8 mouse cellular contexts compared by ENCODE assay signal in the genomic region with DNA sequence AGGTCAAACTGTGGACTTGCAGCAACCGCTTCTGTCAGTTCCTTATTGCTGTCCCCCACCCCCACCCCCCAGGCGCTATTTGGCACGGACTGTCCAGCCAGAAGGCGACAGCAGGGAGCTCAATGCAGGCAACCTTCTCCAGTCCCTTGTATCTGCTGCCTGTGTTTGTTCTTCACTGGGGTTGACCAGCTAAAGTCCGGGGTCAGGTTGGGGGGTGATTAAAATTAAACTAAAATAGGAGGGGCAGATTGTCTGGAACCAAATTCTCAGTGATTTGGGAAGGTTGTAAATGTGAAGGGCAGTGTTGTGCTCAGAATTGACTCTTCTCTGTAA. TPM values are rescaled to one million over a fixed set of nuclear protein-coding genes. Genes with fewer than 3 reads are reported as not detected.
DNase-seq lines count a peak whose midpoint lies in the region; ATAC-seq lines count a peak whose summit lies in the region.

No protein-coding gene starts in this region.

- H3K9ac ChIP-seq in heart, embryonic 12.5 days: peak overlapping the region; percentile 20; the same call in 1 of the 2 replicates
- H3K9ac ChIP-seq in embryonic facial prominence, embryonic 12.5 days: no peak overlapping the region; the same call in 1 of the 2 replicates
- H3K9ac ChIP-seq in intestine, embryonic 16.5 days (ENCODE audit: low read depth, low read length): no peak overlapping the region
- H3K9ac ChIP-seq in midbrain, embryonic 13.5 days (replicated peaks): peak overlapping the region; percentile 84

- peak overlapping the region; percentile 86 for H3K4me2 ChIP-seq in heart, embryonic 12.5 days
- peak overlapping the region; percentile 94 for H3K4me2 ChIP-seq in embryonic facial prominence, embryonic 12.5 days (replicated peaks)
- peak overlapping the region; percentile 73 for H3K4me2 ChIP-seq in intestine, embryonic 16.5 days (ENCODE audit: low read depth, low read length)
- peak overlapping the region; percentile 63 for H3K4me2 ChIP-seq in midbrain, embryonic 13.5 days (replicated peaks)

- DNase-seq in heart, adult 18-20 months: no peak
- DNase-seq in c-Kit-positive CD71-positive TER-119-positive erythroid progenitor cells, embryonic 14.5 days (ENCODE audit: low spot score): no peak
- DNase-seq in spleen, postnatal 36 days (ENCODE audit: low spot score in 2 of 2): no peak
- no peak for DNase-seq in right cerebral cortex, adult 18-20 months

- no peak for ATAC-seq in heart, embryonic 12.5 days (ENCODE audit: insufficient number of reproducible peaks, low FRiP score)
- ATAC-seq in embryonic facial prominence, embryonic 12.5 days (ENCODE audit: insufficient number of reproducible peaks, insufficient read depth, low FRiP score, low TSS enrichment): no peak
- ATAC-seq in intestine, embryonic 16.5 days: no peak
- ATAC-seq in midbrain, embryonic 13.5 days: no peak

- H3K36me3 ChIP-seq in heart, embryonic 12.5 days: no peaks in the 10 kb centered on the region
- H3K36me3 ChIP-seq in embryonic facial prominence, embryonic 12.5 days: no peaks in the 10 kb centered on the region
- H3K36me3 ChIP-seq in intestine, embryonic 16.5 days (ENCODE audit: control insufficient read depth, insufficient read depth, low read length): no peaks in the 10 kb centered on the region
- no peaks in the 10 kb centered on the region for H3K36me3 ChIP-seq in midbrain, embryonic 13.5 days

- H3K9me3 ChIP-seq in heart, embryonic 12.5 days (replicated peaks): no peaks in the 10 kb centered on the region
- H3K9me3 ChIP-seq in embryonic facial prominence, embryonic 12.5 days: no peaks in the 10 kb centered on the region
- no peaks in the 10 kb centered on the region for H3K9me3 ChIP-seq in intestine, embryonic 16.5 days (ENCODE audit: control insufficient read depth, low read length)
- no peaks in the 10 kb centered on the region for H3K9me3 ChIP-seq in midbrain, embryonic 13.5 days

- H3K4me1 ChIP-seq in heart, embryonic 12.5 days (replicated peaks): peaks cover 9% of the 10 kb centered on the region; the same call in 1 of the 2 replicates
- peaks cover 3% of the 10 kb centered on the region; the same call in 1 of the 2 replicates for H3K4me1 ChIP-seq in embryonic facial prominence, embryonic 12.5 days
- H3K4me1 ChIP-seq in intestine, embryonic 16.5 days (ENCODE audit: control insufficient read depth, insufficient read depth, low read length): peaks cover 7% of the 10 kb centered on the region; the same call in 1 of the 2 replicates
- peaks cover 10% of the 10 kb centered on the region for H3K4me1 ChIP-seq in midbrain, embryonic 13.5 days (replicated peaks)

- WGBS in heart, embryonic 12.5 days: 2% methylated on average over 5 of the region's 5 CpGs
- 3% methylated on average over 5 of the region's 5 CpGs for WGBS in embryonic facial prominence, embryonic 12.5 days
- WGBS in intestine, embryonic 16.5 days: 2% methylated on average over 5 of the region's 5 CpGs
- under 1% methylated on average over 5 of the region's 5 CpGs for whole genome bisulfite sequencing in midbrain, embryonic 13.5 days

- H3K4me3 ChIP-seq in heart, embryonic 12.5 days: peak overlapping the region; percentile 54
- peak overlapping the region; percentile 52 for H3K4me3 ChIP-seq in embryonic facial prominence, embryonic 12.5 days
- peak overlapping the region; percentile 44 for H3K4me3 ChIP-seq in intestine, embryonic 16.5 days (ENCODE audit: low read length)
- peak overlapping the region; percentile 71 for H3K4me3 ChIP-seq in midbrain, embryonic 13.5 days (replicated peaks)

- H3K27me3 ChIP-seq in heart, embryonic 12.5 days (replicated peaks): peaks cover 19% of the 10 kb centered on the region; the same call in 1 of the 2 replicates
- peaks cover 16% of the 10 kb centered on the region for H3K27me3 ChIP-seq in embryonic facial prominence, embryonic 12.5 days
- peaks cover 14% of the 10 kb centered on the region for H3K27me3 ChIP-seq in intestine, embryonic 16.5 days (replicated peaks; ENCODE audit: control insufficient read depth, insufficient read depth, low read length)
- H3K27me3 ChIP-seq in midbrain, embryonic 13.5 days: no peaks in the 10 kb centered on the region

- no peak overlapping the region for H3K27ac ChIP-seq in heart, embryonic 12.5 days (ENCODE audit: poor library complexity, severe bottlenecking)
- no peak overlapping the region for H3K27ac ChIP-seq in embryonic facial prominence, embryonic 12.5 days
- no peak overlapping the region for H3K27ac ChIP-seq in intestine, embryonic 16.5 days (ENCODE audit: low read length)
- peak overlapping the region; percentile 88 for H3K27ac ChIP-seq in midbrain, embryonic 13.5 days

RNA-seq across cellular contexts. Expression of a gene that starts 0.2 kb away (rescaled TPM):
- 0.03 and 0.06 TPM in 2 replicates for polyA plus RNA-seq in heart, embryonic 12.5 days (2016; fragmentation: Nextera tagmentation; extraction: Ambion mirVana)
- under 1 TPM in 1 of 2 experiments, not detected in 1; 0.08 TPM for total RNA-seq in heart, adult 18-20 months (2021)
- 0.41 and 0.74 TPM in 2 replicates for polyA plus RNA-seq in embryonic facial prominence, embryonic 12.5 days (2016; fragmentation: Nextera tagmentation; extraction: Ambion mirVana)
- polyA plus RNA-seq in intestine, embryonic 16.5 days (2015; fragmentation: Nextera tagmentation; extraction: Ambion mirVana): 0.02 and 0.04 TPM in 2 replicates
- 8.1 and 8.5 TPM in 2 replicates for polyA plus RNA-seq in midbrain, embryonic 13.5 days (2015; fragmentation: Nextera tagmentation; extraction: Ambion mirVana)

Comparison
In these comparisons a context has a peak if more than half of its experiments do, and no peak if none do; other contexts are left out.
1. H3K9ac ChIP-seq: peak in heart, embryonic 12.5 days (single experiment) and midbrain, embryonic 13.5 days (single experiment); none in embryonic facial prominence, embryonic 12.5 days (single experiment) and intestine, embryonic 16.5 days (single experiment).
2. Peak in every context shown above with its lines, with median percentiles within 50 percentile points of each other: H3K4me2 ChIP-seq and H3K4me3 ChIP-seq.